8 mouse cellular contexts compared by ENCODE assay signal in genomic region chr6:120971797-120972590, GRCm38 (mm10). TPM values are rescaled to one million over a fixed set of nuclear protein-coding genes. Genes with fewer than 3 reads are reported as not detected.
DNase-seq lines count a peak whose midpoint lies in the region; ATAC-seq and TF ChIP-seq lines count a peak whose summit lies in the region.

No protein-coding gene starts in this region.

- WGBS in intestine, embryonic 14.5 days, result 60% methylated on average over 14 of the region's 14 CpGs

- intact Hi-C loops in gastrocnemius, postnatal 36 days (cut with DNase I), result loop anchor here (2.0 kb wide), 2 partner anchors 159 to 207 kb away; partner anchors contain the start of gene Mical3

- DNase-seq in adrenal gland, adult (ENCODE audit: inconsistent age in 2 of 2, low spot score in 1 of 2), result peak; percentile 84 to 96
- DNase-seq in gastrocnemius, postnatal 36 days, result peak; percentile 78 to 83
- DNase-seq in intestine, embryonic 14.5 days (ENCODE audit: low spot score), result peak; percentile 96
- peak; percentile 39 to 92 for DNase-seq in left cerebral cortex, adult 9 months (ENCODE audit: low spot score in 2 of 2)
- peak; percentile 78 for DNase-seq in right cerebral cortex, postnatal 25 days
- DNase-seq in urinary bladder, postnatal 36 days (ENCODE audit: low spot score in 2 of 2), result peak; percentile 82 to 85

- H3K36me3 ChIP-seq in intestine, embryonic 14.5 days (ENCODE audit: control insufficient read depth, insufficient read depth, low read length), result 0 out of 2 replicates have a peak, but pooled peaks cover 19% of the 10 kb centered on the region

- no peak overlapping the region for H3K4me2 ChIP-seq in intestine, embryonic 14.5 days (ENCODE audit: low read length)

- no peak overlapping the region for H3K9ac ChIP-seq in intestine, embryonic 14.5 days (ENCODE audit: low read length)

- no peak; the same call in 1 of the 2 replicates for ATAC-seq in intestine, embryonic 14.5 days (replicated peaks; ENCODE audit: low FRiP score, low TSS enrichment, low read depth)
- ATAC-seq in megakaryocyte-erythroid progenitor cell, adult 5-6 weeks (replicated peaks; ENCODE audit: low FRiP score, low TSS enrichment, poor library complexity, severe bottlenecking), result peak; percentile 94

- TF ChIP-seq POLR2A in cortical plate, adult 2 months (IDR thresholded peaks at IDR 0.05; ENCODE audit: extremely low read depth, insufficient read depth, low read length), result no peak

- peak; percentile 98 for TF ChIP-seq CTCF in cortical plate, adult 2 months (IDR thresholded peaks at IDR 0.05; ENCODE audit: extremely low read depth, insufficient read depth, low read length)

- no peak overlapping the region for H3K4me3 ChIP-seq in cortical plate, adult 2 months (ENCODE audit: insufficient read depth, low read length)
- no peak overlapping the region for H3K4me3 ChIP-seq in intestine, embryonic 14.5 days (ENCODE audit: low read depth, low read length)

- H3K9me3 ChIP-seq in intestine, embryonic 14.5 days (ENCODE audit: control insufficient read depth, low read length), result no peaks in the 10 kb centered on the region

- H3K4me1 ChIP-seq in cortical plate, adult 2 months (ENCODE audit: control insufficient read depth, insufficient read depth, low read length), result no peaks in the 10 kb centered on the region
- no peaks in the 10 kb centered on the region for H3K4me1 ChIP-seq in intestine, embryonic 14.5 days (replicated peaks; ENCODE audit: control insufficient read depth, insufficient read depth, low read length)

- no peak overlapping the region for H3K27ac ChIP-seq in cortical plate, adult 2 months (ENCODE audit: insufficient read depth, low read length)
- H3K27ac ChIP-seq in intestine, embryonic 14.5 days (ENCODE audit: low read depth), result no peak overlapping the region

- no peaks in the 10 kb centered on the region for H3K27me3 ChIP-seq in intestine, embryonic 14.5 days (replicated peaks; ENCODE audit: control insufficient read depth, insufficient read depth, low read length)

RNA-seq across cellular contexts. Expression of gene Bid, which starts 55.3 kb away (rescaled TPM):
- 12.7 and 13.1 TPM in 2 replicates for polyA plus RNA-seq in cortical plate, adult 2 months (2012; rRNA removed)
- total RNA-seq in gastrocnemius, postnatal 36 days (2021), result under 1 TPM; 0.48 to 0.49 TPM
- polyA plus RNA-seq in intestine, embryonic 14.5 days (2014; fragmentation: Nextera tagmentation; extraction: Ambion mirVana), result 25.1 and 26.5 TPM in 2 replicates
- 55.4 TPM in 2 replicates for total RNA-seq in megakaryocyte-erythroid progenitor cell, adult 5-6 weeks (2014; fragmentation: Nextera tagmentation)
- total RNA-seq in megakaryocyte-erythroid progenitor cell, adult 5-6 weeks (2017), result 23.7 and 25.8 TPM in 2 replicates

Comparison
In these comparisons a context has a peak if more than half of its experiments do, and no peak if none do; other contexts are left out.
1. RNA of gene Bid, which starts 55.3 kb away (total RNA-seq): 23.7 to 55.4 TPM in megakaryocyte-erythroid progenitor cell, adult 5-6 weeks; 0.48 to 0.49 TPM in gastrocnemius, postnatal 36 days; every median in the first group is over 10 times any median in the second.
2. Peak in every context shown above with its lines, with median percentiles within 50 percentile points of each other: DNase-seq.